Mouse (Mus musculus) lung, postnatal 14 days (tissue): ENCODE results near the gene Erv3.

Experiments
- DNase-seq: peaks from one replicate; pipeline ENCODE4 v3.0.0; 2021

The Erv3 gene

DNA sequence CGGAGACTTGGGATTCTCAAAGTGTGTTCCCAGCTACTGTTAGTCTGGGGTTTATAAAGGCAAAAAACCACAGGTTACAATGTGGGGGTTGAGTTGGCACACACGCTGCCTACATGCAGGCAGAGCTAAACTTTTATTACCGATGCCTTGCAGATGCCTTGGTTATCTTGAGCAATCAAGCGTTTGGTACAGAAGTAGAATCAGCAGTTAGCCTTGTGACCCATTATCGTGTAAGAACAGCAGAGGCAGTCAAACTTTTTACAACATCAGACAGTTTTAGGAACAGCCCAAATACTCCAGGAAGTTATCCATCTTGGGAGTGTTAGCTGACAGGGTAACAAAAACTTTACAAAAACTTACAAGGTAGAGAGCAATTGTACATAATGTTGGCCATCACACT, at the start of gene Erv3:
Gene Erv3 (minus strand): TSS at position 27 of the 400 bp plus-strand sequence.
- DNase-seq, result no peak

DNA sequence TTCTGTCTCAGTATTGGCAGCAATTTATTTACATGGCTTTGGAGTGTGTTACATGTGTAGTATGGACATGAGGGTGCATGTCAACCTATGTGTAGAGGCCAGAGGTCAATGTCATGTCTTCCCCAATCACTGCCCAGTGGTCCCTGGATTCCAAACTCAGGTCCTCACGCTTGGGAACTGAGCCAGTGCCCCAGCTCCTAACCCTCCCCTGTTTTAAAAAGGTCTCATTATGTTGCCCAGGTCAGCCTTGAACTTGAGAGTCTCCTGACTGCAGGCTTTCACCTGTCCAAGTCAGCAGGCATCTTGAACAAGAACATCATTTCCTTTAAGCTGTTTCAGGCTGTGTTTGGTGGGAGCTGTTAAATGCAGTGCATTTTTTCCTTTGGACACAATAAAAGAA, 49.4 kb upstream of the Erv3 start:
- no peak for DNase-seq

DNA sequence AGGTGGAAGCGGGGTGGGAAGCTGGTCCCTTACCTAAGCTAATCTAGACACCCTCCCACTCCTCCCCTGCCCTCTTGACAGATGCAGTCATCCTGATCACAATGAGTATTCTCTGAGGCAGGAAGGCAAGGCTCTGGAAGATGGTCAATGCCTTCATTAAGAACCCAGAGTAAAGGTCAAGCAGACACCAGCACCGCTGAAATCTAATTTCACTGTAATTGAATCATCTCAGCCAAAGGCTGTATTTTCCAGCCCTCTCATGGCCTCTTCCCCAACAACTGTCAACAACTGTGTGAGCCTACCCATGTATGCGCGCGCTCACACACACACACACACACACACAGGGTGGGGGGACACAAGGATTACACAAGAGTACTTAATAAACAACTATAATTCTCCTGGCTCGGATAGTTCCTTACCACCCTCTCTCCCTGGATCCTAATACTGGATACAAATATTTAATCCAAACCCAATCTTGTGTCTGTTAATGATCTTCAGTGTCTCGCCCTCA, 48.9 kb upstream of the Erv3 start:
- no peak for DNase-seq

DNA sequence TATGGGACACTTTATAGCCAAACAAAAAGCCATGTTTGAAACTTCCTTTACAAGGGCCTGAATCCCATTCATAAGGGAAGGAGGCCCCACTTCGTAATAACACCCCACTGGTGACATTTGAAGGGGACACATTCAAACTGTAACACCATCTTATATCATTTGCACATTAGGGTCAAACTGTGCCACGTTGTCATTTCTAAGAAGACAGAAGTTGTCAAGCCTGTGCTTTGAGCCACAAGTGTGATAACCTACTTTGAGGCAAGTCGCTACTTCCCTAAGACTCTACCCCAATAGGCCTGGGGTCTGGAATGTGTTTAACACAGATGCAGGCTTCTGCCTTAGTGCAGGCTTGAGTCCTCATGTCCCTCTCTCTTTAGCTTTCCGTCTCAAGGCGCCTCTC, 47.8 kb upstream of the Erv3 start:
- DNase-seq, result no peak

DNA sequence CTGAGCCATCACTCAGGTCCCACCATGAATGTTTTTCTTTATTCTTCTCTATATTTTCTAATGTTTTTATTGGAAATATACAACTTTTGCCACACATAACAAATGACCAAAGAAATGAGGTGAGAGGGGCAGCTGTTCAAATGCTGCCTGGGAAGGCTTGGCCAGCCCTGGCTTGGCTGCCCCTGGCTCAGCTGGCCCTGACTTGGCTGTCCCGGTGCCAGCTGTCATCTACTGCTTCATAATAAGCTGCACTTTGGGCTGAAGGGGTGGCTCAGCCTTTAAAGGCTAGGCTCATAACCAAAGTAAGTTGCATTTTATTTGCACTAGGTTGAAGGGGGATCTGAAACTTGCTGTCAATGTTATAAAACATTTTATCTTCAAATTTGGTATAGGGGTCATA, 47.3 kb upstream of the Erv3 start:
- peak; percentile 18 for DNase-seq

DNA sequence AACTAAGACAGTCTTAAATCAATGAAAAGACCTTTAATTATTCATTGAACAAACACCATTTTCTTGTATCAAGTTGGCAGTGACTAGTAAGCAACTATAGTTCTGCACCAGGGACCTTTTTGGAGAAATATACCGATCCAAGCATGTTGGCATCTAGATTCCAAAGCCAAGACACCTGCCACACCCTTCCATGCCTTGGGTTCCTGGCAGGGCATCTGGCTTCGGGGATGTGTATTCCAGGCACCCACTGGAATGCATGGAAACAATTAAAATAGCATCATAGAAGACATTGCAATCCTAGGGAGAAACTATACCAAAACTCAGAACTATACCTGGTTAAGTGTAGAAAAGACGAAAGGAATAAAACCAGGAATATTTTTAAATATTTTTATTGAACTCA, 46.7 kb upstream of the Erv3 start:
- no peak for DNase-seq

DNA sequence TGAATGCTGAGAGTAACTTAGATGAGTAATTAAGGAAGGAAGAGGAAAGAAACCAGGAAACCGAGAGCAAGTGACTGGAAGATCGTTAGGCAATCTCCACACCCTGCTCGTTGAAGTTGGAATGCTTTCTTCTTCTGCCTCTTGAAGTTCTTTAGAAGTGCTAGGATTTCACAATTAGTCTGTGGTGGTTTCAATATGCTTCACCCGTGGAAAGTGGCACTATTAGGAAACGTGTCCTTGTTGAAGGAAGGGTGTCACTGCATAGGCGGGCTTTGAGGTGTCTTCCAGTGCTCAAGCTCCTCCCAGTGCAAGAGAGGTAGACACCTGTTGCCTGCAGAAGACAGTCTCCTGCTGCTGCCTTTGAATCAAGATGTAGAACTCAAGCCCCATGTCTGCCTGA, 46.2 kb upstream of the Erv3 start:
- peak; percentile 20 for DNase-seq

DNA sequence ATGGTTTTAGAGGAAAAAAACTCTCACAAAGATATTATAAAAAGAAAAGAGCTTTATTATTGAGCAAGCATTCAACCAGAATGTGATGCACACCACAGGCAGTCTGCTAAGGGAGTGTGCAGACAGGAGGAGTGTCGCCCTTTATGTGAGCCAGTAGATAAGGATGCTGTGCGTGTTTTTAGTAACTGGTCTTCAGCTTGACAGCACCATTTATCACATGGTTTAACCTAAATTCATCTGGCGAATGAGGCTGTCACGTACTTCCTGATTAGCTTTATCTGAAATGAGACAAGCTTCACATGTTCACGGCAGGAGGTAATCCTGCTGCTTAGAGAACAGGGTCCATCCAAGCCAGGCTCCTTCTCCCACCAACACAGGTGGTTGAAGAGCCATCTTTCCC, 45.5 kb upstream of the Erv3 start:
- no peak for DNase-seq

DNA sequence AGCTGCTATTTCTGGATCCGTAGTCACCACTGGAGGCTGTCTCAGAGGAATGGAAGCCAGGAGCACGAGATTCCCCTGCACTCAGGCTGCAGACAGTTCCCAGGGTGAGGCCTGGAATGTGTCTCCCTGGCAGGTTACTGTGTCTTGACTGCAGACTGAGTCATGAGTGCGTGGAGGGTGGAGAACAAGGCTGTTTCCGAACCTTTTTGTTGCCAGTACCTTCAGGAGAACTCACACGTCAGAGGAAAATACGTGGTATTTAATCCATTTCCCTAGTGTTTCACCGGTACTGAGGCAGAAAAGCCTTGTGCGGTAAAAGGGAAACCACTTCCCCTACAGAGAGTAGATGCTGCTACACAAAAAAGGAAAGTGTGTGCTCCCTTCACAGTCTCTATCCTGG, 43.3 kb upstream of the Erv3 start:
- peak; percentile 39 for DNase-seq

DNA sequence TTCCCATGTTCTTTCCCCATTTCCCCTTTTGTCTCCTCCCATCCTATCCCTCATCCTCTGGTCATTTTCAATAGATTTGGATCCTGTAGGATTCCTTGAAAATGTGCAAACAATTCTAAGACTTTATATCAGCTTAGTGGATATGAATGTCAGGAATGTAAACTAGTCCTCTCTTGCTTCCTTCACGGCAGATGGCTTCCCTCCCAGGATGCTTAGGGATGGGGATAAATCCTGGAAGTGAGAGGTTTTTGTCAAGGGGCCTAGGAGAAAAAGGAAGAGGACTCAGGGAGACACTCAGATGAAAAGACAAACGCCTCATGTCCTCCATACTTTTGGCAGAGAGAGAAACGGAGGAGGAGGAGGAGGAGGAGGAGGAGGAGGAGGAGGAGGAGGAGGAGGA, 42.9 kb upstream of the Erv3 start:
- DNase-seq, result no peak

DNA sequence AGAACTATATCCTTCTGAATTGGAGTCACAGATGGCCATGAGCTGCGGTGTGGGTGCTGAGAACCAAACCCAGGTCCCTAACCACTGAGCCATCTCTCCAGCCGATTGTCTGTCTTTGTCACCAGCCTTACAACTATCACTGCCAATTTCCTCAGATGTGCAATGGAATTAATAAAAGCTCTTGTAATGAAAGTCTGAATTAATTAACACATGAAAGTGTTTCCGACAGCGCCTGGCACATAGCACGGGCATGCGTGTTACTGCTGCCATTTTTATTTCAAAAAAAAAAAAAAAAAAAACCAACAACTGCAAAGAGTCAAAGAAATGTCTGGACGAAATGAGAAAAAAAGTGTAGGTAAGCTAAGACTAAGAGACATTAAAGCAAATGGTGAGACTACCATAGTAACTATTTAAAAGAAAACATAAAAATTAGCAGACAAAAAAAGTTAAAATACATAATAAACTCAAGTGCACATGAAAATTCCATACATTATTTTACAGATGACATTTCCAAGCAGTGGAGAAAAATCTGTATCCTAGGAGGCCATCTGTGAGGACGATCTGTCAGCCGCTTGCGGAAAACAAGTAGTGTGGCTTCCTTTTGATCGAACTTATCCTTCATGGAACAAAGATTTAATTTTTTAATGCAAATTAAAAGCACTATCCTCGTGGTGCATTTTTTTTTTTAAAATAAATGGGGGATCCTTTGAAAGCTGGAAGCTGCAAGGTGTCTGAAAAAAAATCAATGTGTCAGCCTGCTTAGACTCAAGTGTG, 38.0 kb upstream of the Erv3 start:
- no peak for DNase-seq

DNA sequence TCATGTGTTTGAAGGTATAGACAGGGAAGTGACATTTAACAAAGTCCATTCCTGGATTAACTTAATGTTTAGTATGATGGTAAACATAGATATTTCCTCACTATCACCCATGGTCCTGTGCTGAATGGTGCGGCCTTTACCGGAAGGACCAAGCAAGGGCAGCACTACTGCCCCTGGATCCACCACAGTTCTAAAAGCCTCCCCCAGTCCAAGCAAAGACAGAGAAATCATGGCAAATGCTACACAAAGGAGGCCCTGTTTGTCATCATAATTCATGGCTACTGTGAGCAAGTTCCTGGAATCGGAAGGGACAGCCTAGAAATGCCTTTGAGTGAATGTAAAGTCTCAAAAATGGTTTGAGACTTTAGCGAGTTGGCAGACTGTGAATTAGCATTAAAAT, 36.5 kb upstream of the Erv3 start:
- DNase-seq, result no peak

DNA sequence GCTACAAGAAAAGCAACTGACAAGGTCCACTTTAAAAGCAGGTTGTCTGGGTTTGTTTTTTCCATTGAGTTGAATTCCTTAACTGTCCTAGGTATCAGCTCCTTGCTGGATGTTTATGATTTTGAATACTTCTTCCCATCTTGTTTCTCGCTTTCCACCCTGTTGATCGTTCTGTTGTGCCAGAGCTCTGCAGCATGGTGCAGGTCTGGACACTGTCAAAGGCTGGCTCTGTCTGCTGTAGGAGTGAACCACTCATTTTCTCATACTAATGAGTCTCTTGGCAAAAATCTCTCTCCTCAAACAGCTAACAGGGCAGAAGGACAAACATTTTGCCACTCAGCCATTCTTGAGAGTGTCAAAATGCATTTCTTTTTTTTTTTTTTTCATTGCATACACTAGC, 35.6 kb upstream of the Erv3 start:
- DNase-seq, result no peak

DNA sequence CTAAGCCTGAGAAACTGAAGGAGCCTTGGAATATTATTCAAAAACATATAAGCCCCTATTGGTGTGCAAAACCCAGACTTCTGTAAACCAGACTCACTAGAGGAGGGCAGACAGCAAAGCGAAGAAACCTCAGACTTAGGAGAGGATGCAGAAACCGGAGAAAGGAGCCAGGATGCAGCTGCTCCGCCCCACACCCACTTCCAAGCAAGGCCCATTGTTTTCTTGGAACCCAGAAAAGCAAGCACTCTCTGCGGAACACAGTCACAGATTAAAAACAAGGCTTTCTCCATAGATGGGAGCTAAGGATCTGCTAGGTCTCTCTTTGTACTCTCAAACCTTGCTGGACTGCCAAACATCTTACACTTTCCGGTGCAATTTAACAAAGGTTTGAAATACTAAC, 33.0 kb upstream of the Erv3 start:
- DNase-seq, result no peak

DNA sequence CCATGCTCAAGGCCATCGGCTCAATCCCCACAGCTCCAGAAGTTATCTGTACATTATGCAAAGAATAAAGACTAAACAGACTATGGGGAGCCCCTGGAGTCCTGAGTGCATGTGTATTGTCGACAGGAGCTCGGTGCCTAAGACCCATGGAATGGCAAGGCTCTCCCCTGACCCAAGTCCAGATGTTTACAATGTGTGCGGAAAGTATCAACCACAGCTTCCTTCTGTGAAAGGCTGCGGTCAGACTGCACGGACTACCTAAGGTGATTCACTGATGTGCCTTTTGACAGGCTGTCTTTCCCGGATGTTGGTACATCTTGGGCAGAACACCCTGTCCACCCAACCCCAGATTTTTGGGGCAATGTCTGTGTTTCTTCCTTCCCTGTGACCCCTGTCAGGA, 28.7 kb upstream of the Erv3 start:
- DNase-seq, result no peak

DNA sequence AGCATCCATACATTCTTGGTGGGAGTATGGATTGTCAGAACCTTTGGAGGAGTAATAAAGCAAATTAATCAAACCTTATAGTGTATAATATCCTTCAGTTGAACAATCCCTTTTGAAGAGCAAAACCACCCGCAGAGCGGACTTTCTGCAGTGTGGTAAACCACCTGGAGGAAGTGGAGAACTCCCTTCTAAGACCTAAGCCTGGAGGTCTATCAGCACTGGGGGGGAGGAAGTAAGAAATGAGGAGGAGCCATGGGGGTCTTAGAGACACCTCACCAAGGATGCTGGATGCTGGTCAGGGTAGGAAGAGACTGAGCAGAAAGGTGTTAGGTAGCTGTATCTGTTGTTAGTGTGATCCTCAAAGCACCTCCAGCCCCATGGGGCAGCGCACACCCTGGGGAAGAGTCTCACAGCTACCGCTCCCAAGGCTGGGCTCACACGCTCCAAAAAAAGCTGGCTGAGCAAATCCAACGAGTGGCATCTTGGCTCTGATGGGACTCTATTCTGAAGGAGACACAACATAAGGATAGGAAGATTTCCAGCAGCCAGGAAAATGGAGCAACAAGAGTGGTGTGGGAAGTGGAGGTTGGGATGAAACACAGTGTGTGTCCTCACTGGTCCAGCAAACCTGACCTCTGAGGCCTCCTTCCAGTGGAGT, 27.1 kb upstream of the Erv3 start:
- no peak for DNase-seq

DNA sequence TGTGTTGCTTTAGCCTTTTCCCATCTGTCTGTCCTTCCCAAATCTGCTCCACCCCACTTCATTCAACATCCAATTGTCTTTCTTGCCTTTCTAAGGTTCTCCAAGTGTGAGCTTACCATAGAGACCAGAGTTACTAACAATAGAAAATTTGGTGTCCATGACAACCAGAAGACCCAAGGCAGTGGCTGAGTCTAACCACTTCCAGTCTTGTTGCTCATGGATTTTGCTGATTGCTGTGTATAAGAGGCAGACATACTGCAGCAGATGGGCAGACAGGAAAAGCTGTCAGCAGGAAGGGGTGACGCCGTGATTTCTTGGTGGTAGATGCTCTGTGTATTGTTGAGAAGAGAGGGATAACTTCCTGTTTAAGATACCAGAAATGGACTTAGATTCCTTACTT, 23.6 kb upstream of the Erv3 start:
- DNase-seq, result no peak

DNA sequence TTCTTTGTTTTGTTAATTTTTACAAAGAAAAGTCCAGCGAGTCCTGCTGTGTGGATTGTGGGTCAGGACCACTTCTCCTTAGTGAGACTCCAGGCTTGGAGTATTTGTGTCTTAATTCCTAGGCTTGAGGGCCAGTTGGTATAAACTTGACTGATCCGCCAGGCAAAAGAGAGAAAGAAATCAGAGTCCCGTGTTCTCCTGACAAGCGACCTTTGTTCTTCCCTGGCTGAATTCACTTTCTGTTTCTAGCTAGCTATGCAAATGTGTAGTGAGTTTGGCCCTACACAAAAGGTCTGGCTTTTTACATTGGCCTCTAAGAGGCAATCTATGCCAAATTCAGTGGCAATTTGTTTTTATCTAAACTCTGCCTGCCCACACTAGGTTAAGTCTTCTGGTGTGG, 22.2 kb upstream of the Erv3 start:
- DNase-seq, result no peak

DNA sequence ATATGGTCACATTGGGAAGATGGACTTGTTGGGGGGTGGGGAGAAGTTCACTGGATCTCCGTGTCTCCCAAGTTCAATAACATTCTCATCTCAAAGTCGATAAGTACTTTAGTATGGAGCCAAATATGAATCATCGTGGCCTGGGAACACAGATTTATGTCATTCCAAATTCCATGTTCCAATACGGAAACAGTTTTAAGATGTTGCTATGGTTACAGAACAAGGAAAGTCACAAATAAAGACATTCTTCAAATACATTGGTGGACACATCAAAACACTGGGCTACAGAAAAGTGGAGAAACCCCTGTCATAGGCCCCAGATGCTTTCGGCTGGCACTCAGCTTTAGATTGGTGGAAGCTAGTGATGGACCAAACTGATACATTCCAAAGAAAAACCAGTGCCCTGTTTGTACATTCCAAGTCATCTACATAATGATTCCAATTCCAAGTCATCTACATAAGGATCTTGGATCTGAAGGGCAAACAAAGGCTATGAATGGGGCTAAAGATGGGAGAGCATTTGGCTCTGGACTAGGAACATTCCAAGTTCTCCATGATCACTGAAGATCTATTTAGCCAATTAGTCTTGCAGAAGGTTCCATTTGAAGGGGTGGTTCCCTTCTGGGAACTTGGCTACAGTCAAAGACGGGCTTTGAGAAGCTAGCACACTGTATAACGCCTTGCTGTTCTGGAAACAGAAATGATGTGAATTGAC, 17.2 kb upstream of the Erv3 start:
- DNase-seq, result no peak

DNA sequence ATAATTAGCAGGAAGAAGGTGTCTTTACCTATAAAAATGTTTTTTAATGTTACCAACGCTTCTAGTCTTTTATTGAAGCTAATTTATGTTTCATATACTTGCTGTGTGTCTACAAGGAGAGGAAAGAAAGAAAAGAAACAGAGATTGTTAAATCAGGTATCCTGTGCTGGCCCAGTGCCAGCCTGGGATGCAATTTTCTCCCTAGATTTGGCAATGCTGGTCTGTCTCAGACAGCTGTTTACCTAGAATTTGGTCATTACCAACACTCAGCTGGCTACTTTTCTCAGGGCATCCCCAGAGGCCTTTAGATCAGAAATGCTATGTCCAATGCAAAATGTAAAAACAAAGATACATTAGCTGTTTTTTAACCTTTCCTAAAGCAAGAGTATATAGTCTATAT, 13.8 kb upstream of the Erv3 start:
- no peak for DNase-seq

DNA sequence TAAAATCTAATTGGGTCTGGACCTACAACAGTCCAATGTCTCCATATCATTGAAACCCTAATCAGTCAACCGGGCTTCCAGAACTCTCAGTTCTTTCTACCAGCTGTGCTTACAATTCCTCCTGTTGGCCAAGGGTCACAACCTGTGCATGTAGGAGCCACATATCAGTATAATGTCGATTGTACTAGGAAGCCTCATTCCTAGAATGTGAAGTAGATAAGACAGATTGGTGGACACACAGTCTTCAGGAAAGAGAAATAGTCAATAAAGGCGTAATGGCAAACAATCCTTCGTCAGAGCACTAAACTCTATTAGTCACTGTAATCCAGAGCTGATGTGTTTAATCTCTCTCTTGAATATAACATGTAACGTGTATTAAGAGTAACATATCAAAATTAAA, 9.4 kb upstream of the Erv3 start:
- DNase-seq, result no peak

DNA sequence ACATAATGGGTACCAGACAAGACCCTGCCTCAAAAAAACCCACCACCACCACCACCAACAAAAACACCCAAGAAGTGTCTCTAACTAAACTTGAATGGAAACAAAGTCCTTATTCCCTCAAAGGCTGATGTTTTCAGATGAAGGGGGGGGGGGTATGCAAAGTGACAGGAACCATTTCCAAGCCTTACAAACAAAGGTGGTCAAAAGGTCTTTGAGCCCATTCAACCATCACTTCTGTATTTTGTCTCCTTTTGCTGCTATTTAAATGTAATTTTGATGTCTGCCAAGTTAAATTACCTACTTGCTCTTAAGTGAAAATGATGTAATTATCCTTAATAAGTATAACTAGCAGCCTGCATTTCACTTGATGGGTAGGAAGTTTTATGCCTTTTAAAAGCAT, 7.1 kb upstream of the Erv3 start:
- no peak for DNase-seq

DNA sequence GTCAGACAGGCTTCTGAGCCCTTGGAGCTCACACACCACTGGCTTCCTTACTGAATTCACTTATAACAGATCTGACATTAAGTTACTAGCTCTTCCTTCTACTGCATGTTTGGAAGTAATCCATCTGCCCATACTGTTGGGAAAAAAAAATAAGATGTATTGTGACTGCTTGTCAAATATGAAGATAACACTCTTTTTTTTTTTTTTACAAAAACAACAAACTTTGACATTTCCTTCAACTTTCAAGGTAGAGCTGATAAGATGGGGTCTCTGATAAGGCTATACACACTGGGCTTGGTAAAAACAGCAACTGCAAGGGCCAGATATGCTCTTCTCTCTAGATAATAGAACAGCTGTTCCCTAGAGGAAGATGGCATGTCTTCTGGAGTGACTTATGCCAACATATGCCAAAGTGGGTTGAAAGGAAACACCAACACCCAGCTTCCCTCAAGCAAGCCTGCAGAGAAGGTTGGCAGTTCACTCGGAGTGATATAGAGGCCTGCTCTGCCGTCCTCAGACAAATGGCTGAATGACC, 4.8 kb upstream of the Erv3 start:
- no peak for DNase-seq

DNA sequence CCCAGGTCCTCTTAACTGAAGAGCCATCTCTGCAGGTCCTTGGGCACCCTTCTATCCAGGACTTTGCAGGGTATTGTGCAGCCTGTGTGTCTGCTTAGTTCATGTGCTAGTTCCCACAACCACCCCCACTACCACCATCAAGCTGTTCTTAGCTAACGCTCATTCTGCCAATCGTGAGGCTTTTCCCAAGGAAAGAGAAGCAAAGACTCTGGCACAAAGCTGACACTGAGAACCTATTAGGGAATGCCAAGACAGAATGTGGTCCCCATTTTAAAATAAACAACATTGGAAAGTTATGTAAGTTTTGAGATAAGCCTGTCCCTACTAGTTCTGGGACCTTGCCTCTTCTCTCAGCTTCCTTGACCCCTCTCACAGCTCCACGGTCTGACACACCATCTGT, 3.9 kb upstream of the Erv3 start:
- DNase-seq, result no peak
